Mouse (Mus musculus): Measurements from ENCODE around the gene Klhl29.

The Klhl29 gene

GRCm38 (mm10) chr12:5215836-5216747 lies 159.4 kb downstream of the Klhl29 start:
- peak in 1 of 2 experiments; percentile 54 for DNase-seq

GRCm38 (mm10) chr12:5214266-5214665 lies 161.2 kb downstream of the Klhl29 start:
- DNase-seq, result no peak

- peak; percentile 63 to 71 for DNase-seq
Observed at GRCm38 (mm10) chr12:5213339-5214104, 162.0 kb downstream of the Klhl29 start.

GRCm38 (mm10) chr12:5211884-5212283 lies 163.6 kb downstream of the Klhl29 start:
- DNase-seq, result peak; percentile 67 to 72

GRCm38 (mm10) chr12:5210786-5211185 lies 164.7 kb downstream of the Klhl29 start:
- DNase-seq, result peak; percentile 56 to 61

GRCm38 (mm10) chr12:5207941-5208905 lies 167.3 kb downstream of the Klhl29 start:
- DNase-seq, result no peak

GRCm38 (mm10) chr12:5207172-5207571 lies 168.3 kb downstream of the Klhl29 start:
- no peak for DNase-seq

GRCm38 (mm10) chr12:5204071-5204840 lies 171.2 kb downstream of the Klhl29 start:
- no peak for DNase-seq

GRCm38 (mm10) chr12:5203385-5203784 lies 172.1 kb downstream of the Klhl29 start:
- no peak for DNase-seq

GRCm38 (mm10) chr12:5198254-5198653 lies 177.2 kb downstream of the Klhl29 start:
- no peak for DNase-seq

GRCm38 (mm10) chr12:5194176-5194575 lies 181.3 kb downstream of the Klhl29 start:
- DNase-seq, result no peak

- peak; percentile 70 to 75 for DNase-seq
Observed at GRCm38 (mm10) chr12:5192380-5192718, 183.1 kb downstream of the Klhl29 start.

- DNase-seq, result peak; percentile 70 to 85
Observed at GRCm38 (mm10) chr12:5191628-5192379, 183.7 kb downstream of the Klhl29 start.

GRCm38 (mm10) chr12:5191206-5191605 lies 184.3 kb downstream of the Klhl29 start:
- no peak for DNase-seq

- DNase-seq, result no peak
Observed at GRCm38 (mm10) chr12:5189446-5190150, 185.9 kb downstream of the Klhl29 start.

- DNase-seq, result no peak
Observed at GRCm38 (mm10) chr12:5188899-5189298, 186.6 kb downstream of the Klhl29 start.

- DNase-seq, result peak in 1 of 2 experiments; percentile 58
Observed at GRCm38 (mm10) chr12:5187773-5188333, 187.6 kb downstream of the Klhl29 start.

GRCm38 (mm10) chr12:5186645-5187044 lies 188.8 kb downstream of the Klhl29 start:
- DNase-seq, result peak; percentile 94 to 95

- no peak for DNase-seq
Observed at GRCm38 (mm10) chr12:5185603-5186002, 189.9 kb downstream of the Klhl29 start.

- DNase-seq, result no peak
Observed at GRCm38 (mm10) chr12:5182586-5182985, 192.9 kb downstream of the Klhl29 start.

Measured in cerebellum, postnatal 14 days (tissue).